Mouse (Mus musculus) ES-E14 (cell line): ENCODE measurements around the gene Lhpp. TPM values are rescaled to one million over a fixed set of nuclear protein-coding genes. Genes with fewer than 3 reads are reported as not detected.

Experiments
- DNase-seq: peaks from one replicate; pipeline ENCODE4 v3.0.0-alpha.2; 2013; ENCODE audit warnings: low read depth, low spot score
- H3K27ac ChIP-seq: 2 replicates; pipeline ENCODE4 v1.5.1; 2012; ENCODE audit warnings: low read depth, mild to moderate bottlenecking, low read length, moderate library complexity, mixed read lengths; ENCODE audit not compliant: poor library complexity, insufficient read depth, severe bottlenecking
- H3K36me3 ChIP-seq: 2 replicates; pipeline ENCODE4 v1.6.1; 2012; ENCODE audit warnings: mild to moderate bottlenecking, low read length, moderate library complexity, mixed read lengths; ENCODE audit not compliant: control insufficient read depth, poor library complexity, insufficient read depth, severe bottlenecking
- H3K4me1 ChIP-seq, 2 experiments: fragments of 150-350 bp in 1 of 2; sonication (generic) in 1 of 2; 2 replicates each; pipeline ENCODE4 v1.6.1; 2012; ENCODE audit warnings: low read length in 2 of 2, mild to moderate bottlenecking in 1 of 2, mixed read lengths in 1 of 2; ENCODE audit not compliant: control insufficient read depth in 2 of 2, insufficient read depth in 2 of 2, poor library complexity in 1 of 2
- H3K4me3 ChIP-seq, 2 experiments: fragments of 150-350 bp in 1 of 2; sonication (generic) in 1 of 2; 2 replicates each; pipeline ENCODE4 v1.5.1; 2012; ENCODE audit warnings: low read length in 2 of 2, low read depth in 1 of 2, mild to moderate bottlenecking in 1 of 2, mixed read lengths in 1 of 2; ENCODE audit not compliant: insufficient read depth in 1 of 2, poor library complexity in 1 of 2, severe bottlenecking in 1 of 2
- H3K9ac ChIP-seq: 2 replicates; pipeline ENCODE4 v1.6.1; 2012; ENCODE audit warnings: low read depth, mild to moderate bottlenecking, low read length, mixed read lengths; ENCODE audit not compliant: poor library complexity, insufficient read depth, severe bottlenecking
- H3K9me3 ChIP-seq: fragments of 150-350 bp; sonication (generic); 2 replicates; pipeline ENCODE4 v1.6.1; 2012; ENCODE audit warnings: low read depth, mild to moderate bottlenecking, low read length; ENCODE audit not compliant: control insufficient read depth, insufficient read depth
- CHD2 ChIP-seq: IDR thresholded peaks from 2 replicates; pipeline ENCODE4 v1.6.1; 2014; ENCODE audit warnings: mild to moderate bottlenecking, low read depth, low read length, inconsistent platforms
- HCFC1 ChIP-seq: IDR thresholded peaks from 2 replicates; pipeline ENCODE4 v1.6.1; 2012; ENCODE audit warnings: low read length, inconsistent platforms, borderline replicate concordance; ENCODE audit not compliant: insufficient read depth
- MAFK ChIP-seq: IDR thresholded peaks from 2 replicates; pipeline ENCODE4 v1.6.1; 2014; ENCODE audit warnings: mild to moderate bottlenecking, low read depth, low read length, inconsistent platforms; ENCODE audit not compliant: insufficient read depth
- ZC3H11A ChIP-seq: IDR thresholded peaks from 2 replicates; pipeline ENCODE4 v1.6.1; 2012; ENCODE audit warnings: low read depth, mild to moderate bottlenecking, inconsistent platforms, low read length, borderline replicate concordance
- ZNF384 ChIP-seq: IDR thresholded peaks from 2 replicates; pipeline ENCODE4 v1.6.1; 2012; ENCODE audit warnings: low read depth, low read length, inconsistent platforms
- in situ Hi-C, 2 experiments: fragments of 600-800 bp; cut with MboI; formaldehyde crosslinking; loops; one replicate each; pipeline ENCODE4 v1.15.1; 2025; ENCODE audit warnings: low sequenced_read_pairs in 2 of 2, inconsistent platforms in 1 of 2; ENCODE audit not compliant: unreplicated experiment in 2 of 2
- total RNA-seq: library from RNA; depleted of rRNA; stranded (reverse); fragments of 300-350 nt; gene quantifications from 2 replicates; pipeline ENCODE4 v1.2.3, GENCODE M21; 2012

Gene Lhpp
- total RNA-seq, 1 experiment, result 11.9 TPM

DNA sequence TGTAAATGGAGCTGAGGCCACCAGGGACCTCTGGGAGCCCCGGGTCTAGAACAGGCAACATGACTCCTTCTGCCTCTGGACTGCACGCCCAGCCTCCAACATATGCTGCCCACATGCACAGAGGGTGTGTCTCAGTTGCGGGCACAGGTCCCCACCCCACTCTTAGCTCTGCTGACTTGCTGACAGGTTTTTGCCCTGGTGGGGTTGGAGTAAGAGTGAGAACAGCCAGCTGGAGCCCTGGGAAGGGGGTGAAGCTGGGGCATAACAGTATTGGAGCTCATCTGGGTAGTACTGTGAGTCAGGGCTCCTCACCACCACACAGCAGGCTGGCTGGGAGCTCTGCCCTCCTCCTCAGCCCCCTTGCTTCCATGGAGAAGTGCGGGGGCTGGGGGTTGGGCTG lies 89.7 kb downstream of the Lhpp start:
- no peaks in the 10 kb centered on the region for H3K36me3 ChIP-seq
- DNase-seq, result no peak
- no peak for TF ChIP-seq ZC3H11A
- no peak for TF ChIP-seq HCFC1
- TF ChIP-seq CHD2, result no peak
- no peak for TF ChIP-seq ZNF384
- no peak for TF ChIP-seq MAFK
- no peak overlapping the region for H3K27ac ChIP-seq
- in situ Hi-C loops, result no loop called here
- H3K9ac ChIP-seq, result no peak overlapping the region
- H3K4me1 ChIP-seq, result peaks cover 0 to 4% of the 10 kb centered on the region in 2 experiments; a peak in 1 of 4 replicates
- no peak overlapping the region for H3K4me3 ChIP-seq
- no peaks in the 10 kb centered on the region for H3K9me3 ChIP-seq

DNA sequence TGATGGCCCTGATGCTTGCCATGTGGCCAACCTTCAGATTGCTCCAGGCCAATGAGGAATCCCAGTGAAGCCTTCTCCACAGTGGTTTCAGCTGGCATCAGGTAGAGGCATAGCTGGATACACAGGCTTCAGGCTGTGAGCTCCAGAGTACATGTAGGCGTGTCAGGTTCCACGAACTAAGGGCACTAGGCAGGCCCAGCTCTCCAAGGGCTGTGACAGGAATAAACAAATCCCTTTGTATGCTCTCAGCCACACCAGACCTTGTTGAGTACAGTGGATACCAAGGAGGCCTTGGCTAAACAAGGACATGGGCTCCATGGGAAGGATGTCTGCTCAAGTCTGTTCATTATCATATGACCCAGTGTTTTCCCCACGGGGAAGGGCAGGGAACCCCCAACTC lies 91.0 kb downstream of the Lhpp start:
- H3K27ac ChIP-seq, result no peak overlapping the region
- no peak for DNase-seq
- no peak overlapping the region for H3K9ac ChIP-seq
- H3K9me3 ChIP-seq, result no peaks in the 10 kb centered on the region
- peaks cover 0 to 4% of the 10 kb centered on the region in 2 experiments; a peak in 1 of 4 replicates for H3K4me1 ChIP-seq
- in situ Hi-C loops, result no loop called here
- H3K36me3 ChIP-seq, result no peaks in the 10 kb centered on the region
- no peak overlapping the region for H3K4me3 ChIP-seq
- TF ChIP-seq HCFC1 (no peak), MAFK (no peak), CHD2 (no peak), ZNF384 (no peak), ZC3H11A (no peak)

DNA sequence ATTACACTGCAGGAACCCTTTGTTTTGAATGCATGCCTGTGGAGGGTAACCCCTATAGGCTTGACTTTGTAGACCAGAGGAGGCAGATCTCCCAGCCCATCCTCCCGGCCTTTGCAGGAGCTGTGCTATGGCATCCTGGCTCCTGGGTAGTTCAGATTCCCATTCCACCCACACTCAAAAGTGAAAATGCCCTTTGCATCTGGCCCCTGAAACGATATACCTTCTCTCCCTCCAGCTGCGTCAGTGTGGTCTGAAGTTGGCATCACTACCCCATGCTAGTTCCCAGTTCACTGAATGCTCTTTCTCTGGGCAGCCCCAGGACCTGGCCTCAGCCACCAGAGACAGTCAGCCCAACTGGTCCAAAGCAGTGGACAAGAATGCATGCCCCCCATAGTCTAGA lies 91.6 kb downstream of the Lhpp start:
- Histone ChIP-seq H3K9ac (no peak overlapping the region), H3K4me1 (peaks cover 0 to 4% of the 10 kb centered on the region in 2 experiments; a peak in 1 of 4 replicates), H3K4me3 (no peak overlapping the region), H3K36me3 (no peaks in the 10 kb centered on the region), H3K9me3 (no peaks in the 10 kb centered on the region), H3K27ac (no peak overlapping the region)
- TF ChIP-seq ZC3H11A, result no peak
- no peak for TF ChIP-seq MAFK
- no peak for TF ChIP-seq HCFC1
- no peak for TF ChIP-seq ZNF384
- no peak for TF ChIP-seq CHD2
- in situ Hi-C loops, result no loop called here
- no peak for DNase-seq

DNA sequence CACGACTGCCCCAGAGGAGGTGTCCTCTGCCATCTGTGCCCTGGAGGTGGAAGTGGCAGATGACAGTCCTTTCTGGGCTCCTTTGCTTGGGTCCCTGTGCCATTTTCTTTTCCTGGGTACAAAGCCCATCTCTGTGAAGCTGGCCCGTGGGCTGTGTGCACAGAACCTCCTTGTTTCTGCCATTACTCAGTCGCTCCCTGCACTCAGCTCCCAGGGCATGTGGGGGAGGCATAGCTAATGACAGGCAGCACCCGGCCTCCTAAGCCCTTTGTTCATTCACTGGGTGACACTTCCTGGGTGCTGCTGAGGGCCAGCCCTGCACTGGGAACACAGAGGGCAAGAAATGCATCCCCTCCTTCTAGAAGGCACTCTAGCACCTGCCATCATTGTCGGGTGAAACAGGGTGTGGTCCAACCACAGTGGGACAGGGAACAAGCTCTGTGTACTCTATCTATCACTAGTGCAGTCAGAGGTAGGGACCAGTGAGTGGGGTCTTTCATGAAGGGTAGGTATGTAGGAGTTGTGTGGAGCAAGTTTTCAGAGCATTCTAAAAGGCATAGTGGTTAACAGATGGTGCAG lies 92.1 kb downstream of the Lhpp start:
- Histone ChIP-seq H3K4me1 (peaks cover 0 to 4% of the 10 kb centered on the region in 2 experiments; a peak in 1 of 4 replicates), H3K27ac (no peak overlapping the region), H3K9ac (no peak overlapping the region), H3K36me3 (no peaks in the 10 kb centered on the region), H3K4me3 (no peak overlapping the region), H3K9me3 (no peaks in the 10 kb centered on the region)
- in situ Hi-C loops, result no loop called here
- DNase-seq, result no peak
- TF ChIP-seq CHD2, result no peak
- TF ChIP-seq ZC3H11A, result no peak
- TF ChIP-seq MAFK, result no peak
- no peak for TF ChIP-seq HCFC1
- TF ChIP-seq ZNF384, result no peak
